Mouse (Mus musculus): ENCODE measurements at regions not wholly inside any gene's neighbourhood (a gene's known extent, or its start where the extent isn't known, plus 50 kb on each side); places are given as distances from the start of the nearest gene placed in this dataset.

GRCm38 (mm10) chr2:149679822-149680459, 149.1 kb upstream of the Syndig1 start:
- TF ChIP-seq POLR2A (IDR thresholded peaks at IDR 0.05; ENCODE audit: borderline replicate concordance, extremely low read depth, insufficient read depth, insufficient read length, poor library complexity, severe bottlenecking), result no peak
- no peak for TF ChIP-seq CTCF (IDR thresholded peaks at IDR 0.05; ENCODE audit: borderline replicate concordance, extremely low read depth, insufficient read depth, insufficient read length)
